Mouse (Mus musculus) liver, adult 2 months (tissue): ENCODE measurements at regions not wholly inside any gene's neighbourhood (a gene's known extent, or its start where the extent isn't known, plus 50 kb on each side); places are given as distances from the start of the nearest gene placed in this dataset.

Source experiments
- DNase-seq: peaks from one replicate; pipeline ENCODE4 v3.0.0-alpha.2; 2011; ENCODE audit warnings: low read depth, low spot score; ENCODE audit errors: extremely low read depth
- H3K27ac ChIP-seq: fragments of 200-500 bp; replicated peaks from 2 replicates; pipeline ENCODE4 v1.5.1; 2012; ENCODE audit warnings: low read depth, mild to moderate bottlenecking, control low read depth, inconsistent platforms, low read length; ENCODE audit not compliant: insufficient read depth
- H3K27me3 ChIP-seq: fragments of 200-500 bp; 2 replicates; pipeline ENCODE4 v1.6.1; 2012; ENCODE audit warnings: mild to moderate bottlenecking, moderate library complexity, low read length, inconsistent platforms; ENCODE audit not compliant: control insufficient read depth, insufficient read depth
- H3K36me3 ChIP-seq: fragments of 200-500 bp; 2 replicates; pipeline ENCODE4 v1.6.1; 2012; ENCODE audit warnings: low read length, inconsistent platforms; ENCODE audit not compliant: control insufficient read depth, insufficient read depth
- H3K4me1 ChIP-seq: fragments of 200-500 bp; 2 replicates; pipeline ENCODE4 v1.6.1; 2011; ENCODE audit warnings: low read length; ENCODE audit not compliant: control insufficient read depth, insufficient read depth
- H3K4me3 ChIP-seq: fragments of 200-500 bp; 2 replicates; pipeline ENCODE4 v1.5.1; 2011; ENCODE audit warnings: low read depth, mild to moderate bottlenecking, control low read depth, low read length, moderate library complexity; ENCODE audit not compliant: insufficient read depth
- H3K79me2 ChIP-seq: fragments of 200-500 bp; 2 replicates; pipeline ENCODE4 v1.6.1; 2012; ENCODE audit warnings: inconsistent platforms, mild to moderate bottlenecking, low read length, moderate library complexity; ENCODE audit not compliant: control insufficient read depth, insufficient read depth
- H3K9ac ChIP-seq: fragments of 200-500 bp; 2 replicates; pipeline ENCODE4 v1.6.1; 2012; ENCODE audit warnings: low read depth, mild to moderate bottlenecking, control low read depth, inconsistent platforms, low read length
- CTCF ChIP-seq: fragments of 200-500 bp; IDR thresholded peaks from 2 replicates; pipeline ENCODE4 v1.5.1; 2011; ENCODE audit warnings: low read depth, low read length, control low read depth
- POLR2A ChIP-seq: fragments of 200-500 bp; IDR thresholded peaks from 2 replicates; pipeline ENCODE4 v1.6.1; 2011; ENCODE audit warnings: low read length, control low read depth; ENCODE audit not compliant: insufficient read depth; ENCODE audit errors: extremely low read depth
- WGBS: fragments of 180-500 bp; shearing (Covaris S2); methylation state at CpG from one replicate; pipeline ENCODE4 v1.1.7; 2018; 5-methylcytosine and 5-hydroxymethylcytosine counted together

DNA sequence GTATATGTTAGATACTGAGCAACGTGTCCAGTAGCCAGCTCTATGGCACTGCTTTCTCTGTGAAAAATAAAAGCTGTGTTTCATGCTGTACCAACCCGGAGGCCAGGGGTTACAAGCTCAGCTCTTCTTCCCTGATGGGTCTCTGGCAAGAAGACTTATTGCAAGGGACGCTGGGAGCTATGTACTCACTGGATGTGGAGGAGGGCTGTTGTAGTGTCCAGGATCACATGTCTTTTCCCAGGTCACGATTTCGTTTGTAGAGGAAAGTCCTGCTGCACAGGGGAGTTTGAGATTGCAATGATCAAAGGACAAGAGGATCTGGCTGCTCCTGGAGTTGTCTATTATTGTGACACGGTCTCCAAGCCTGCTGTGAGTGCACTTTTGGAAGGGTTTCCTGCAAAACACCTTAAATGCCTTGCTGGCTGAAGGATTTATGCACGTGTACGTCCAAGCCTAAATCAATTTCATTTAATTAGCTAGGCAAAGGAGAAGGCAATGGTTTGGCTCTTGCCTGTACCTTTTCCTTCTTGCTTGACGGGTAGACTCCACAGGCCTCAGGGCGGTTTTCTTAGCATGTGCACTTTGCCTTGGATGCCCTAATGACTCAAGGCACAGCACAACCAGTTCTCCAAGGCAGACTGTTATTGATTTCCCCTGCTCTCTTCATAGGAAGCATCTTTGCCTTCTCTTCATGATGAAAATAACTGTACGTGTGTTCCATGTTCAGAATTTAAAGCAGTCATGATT, 87.2 kb upstream of the Plppr5 start:
- Histone ChIP-seq H3K9ac (no peak overlapping the region), H3K27ac (no peak overlapping the region), H3K36me3 (no peaks in the 10 kb centered on the region), H3K4me3 (no peak overlapping the region), H3K4me1 (no peaks in the 10 kb centered on the region), H3K27me3 (no peaks in the 10 kb centered on the region), H3K79me2 (no peaks in the 10 kb centered on the region)
- DNase-seq: no peak
- 73% methylated on average over 11 of the region's 11 CpGs for WGBS
- TF ChIP-seq CTCF (no peak), POLR2A (no peak)

DNA sequence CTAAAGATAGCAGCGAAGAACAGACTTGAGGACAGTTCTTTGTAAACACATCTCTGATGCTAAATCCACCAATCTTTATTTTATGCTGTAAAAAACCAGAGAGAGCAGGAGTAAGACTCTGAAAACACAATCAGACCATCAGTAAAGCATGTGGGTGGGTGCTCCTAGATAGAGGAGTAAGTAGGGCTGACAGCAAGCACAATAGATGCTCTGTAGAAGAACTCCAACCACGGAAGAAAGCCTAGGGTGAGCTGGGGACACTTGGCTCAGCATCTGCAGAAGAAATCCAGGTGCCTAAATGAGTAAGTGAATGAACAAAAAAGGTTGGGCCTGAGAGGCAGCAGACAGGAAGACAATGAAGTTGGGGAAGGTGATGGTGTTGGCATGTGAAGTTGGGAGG, 88.3 kb upstream of the Plppr5 start:
- H3K27ac ChIP-seq: no peak overlapping the region
- no peak overlapping the region for H3K9ac ChIP-seq
- 82% methylated on average over 2 of the region's 2 CpGs for WGBS
- H3K4me1 ChIP-seq: no peaks in the 10 kb centered on the region
- H3K4me3 ChIP-seq: no peak overlapping the region
- no peaks in the 10 kb centered on the region for H3K79me2 ChIP-seq
- H3K27me3 ChIP-seq: no peaks in the 10 kb centered on the region
- H3K36me3 ChIP-seq: no peaks in the 10 kb centered on the region
- DNase-seq: no peak
- TF ChIP-seq CTCF: no peak
- no peak for TF ChIP-seq POLR2A

- Histone ChIP-seq H3K4me3 (no peak overlapping the region), H3K27me3 (no peaks in the 10 kb centered on the region), H3K9ac (no peak overlapping the region), H3K27ac (no peak overlapping the region), H3K36me3 (no peaks in the 10 kb centered on the region), H3K4me1 (no peaks in the 10 kb centered on the region), H3K79me2 (no peaks in the 10 kb centered on the region)
- no peak for DNase-seq
- 53% methylated on average over 3 of the region's 3 CpGs for WGBS
- TF ChIP-seq POLR2A: no peak
- TF ChIP-seq CTCF: no peak
Observed at GRCm38 (mm10) chr3:117480131-117480530, 94.5 kb upstream of the Plppr5 start.

GRCm38 (mm10) chr3:117459507-117459906, 98.8 kb upstream of the Plppr4 start:
- no peaks in the 10 kb centered on the region for H3K36me3 ChIP-seq
- H3K27me3 ChIP-seq: no peaks in the 10 kb centered on the region
- DNase-seq: no peak
- H3K4me3 ChIP-seq: no peak overlapping the region
- 100% methylated on average over 2 of the region's 2 CpGs for WGBS
- no peaks in the 10 kb centered on the region for H3K79me2 ChIP-seq
- no peak overlapping the region for H3K9ac ChIP-seq
- H3K27ac ChIP-seq: no peak overlapping the region
- no peaks in the 10 kb centered on the region for H3K4me1 ChIP-seq
- no peak for TF ChIP-seq POLR2A
- TF ChIP-seq CTCF: no peak

- WGBS: 88% methylated on average over 7 of the region's 7 CpGs
Observed at GRCm38 (mm10) chr3:117450559-117450958, 89.9 kb upstream of the Plppr4 start.

DNA sequence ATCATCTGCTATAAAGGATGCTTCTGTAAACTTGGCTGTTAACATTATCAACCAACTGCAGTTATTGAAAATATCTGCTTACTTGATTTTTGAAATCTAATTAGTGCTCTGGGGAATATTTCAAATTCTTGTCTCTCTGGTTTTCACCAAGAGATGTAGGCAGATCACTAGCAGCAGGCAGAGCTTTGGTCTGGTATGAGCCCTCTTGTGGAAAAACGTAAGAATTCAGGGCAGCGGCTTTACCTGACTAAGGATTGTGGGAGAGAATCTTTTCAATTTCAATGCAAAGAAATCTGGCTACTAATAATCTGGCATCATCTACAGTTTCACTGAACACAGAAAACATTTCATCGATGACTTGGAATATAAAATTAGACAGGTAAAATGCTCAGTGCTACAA, 81.2 kb upstream of the Plppr4 start:
- WGBS: 63% methylated on average over 3 of the region's 3 CpGs
- H3K4me3 ChIP-seq: no peak overlapping the region

More at GRCm38 (mm10) chr3:117450559-117450958, 89.9 kb upstream of the Plppr4 start:
- Histone ChIP-seq H3K9ac (no peak overlapping the region), H3K36me3 (no peaks in the 10 kb centered on the region), H3K4me1 (no peaks in the 10 kb centered on the region), H3K4me3 (no peak overlapping the region), H3K27me3 (no peaks in the 10 kb centered on the region), H3K27ac (no peak overlapping the region), H3K79me2 (no peaks in the 10 kb centered on the region)
- DNase-seq: no peak
- TF ChIP-seq POLR2A (no peak), CTCF (no peak)

More for the DNA sequence above, 81.2 kb upstream of the Plppr4 start:
- H3K4me1 ChIP-seq: no peaks in the 10 kb centered on the region
- no peak overlapping the region for H3K27ac ChIP-seq
- no peak overlapping the region for H3K9ac ChIP-seq
- DNase-seq: no peak
- TF ChIP-seq POLR2A (no peak), CTCF (no peak)
- no peaks in the 10 kb centered on the region for H3K27me3 ChIP-seq
- no peaks in the 10 kb centered on the region for H3K79me2 ChIP-seq
- no peaks in the 10 kb centered on the region for H3K36me3 ChIP-seq
